Mouse (Mus musculus) regulatory T cell (primary cell): ENCODE data around the gene Sptbn4.

Source experiments
- in situ Hi-C: fragments of 300-600 bp; cut with MboI, MseI; formaldehyde crosslinking; loops from one replicate; pipeline ENCODE4 v1.15.1; 2025; ENCODE audit warnings: high pct_unique_total_duplicates

Sptbn4 gene

GRCm38 (mm10) chr7:27384731-27385130 lies 62.8 kb downstream of the Sptbn4 start:
- in situ Hi-C loops = no loop called here

GRCm38 (mm10) chr7:27384134-27384533 lies 63.4 kb downstream of the Sptbn4 start:
- in situ Hi-C loops = no loop called here

GRCm38 (mm10) chr7:27383233-27383632 lies 64.3 kb downstream of the Sptbn4 start:
- in situ Hi-C loops = no loop called here

- in situ Hi-C loops = no loop called here
Measured at GRCm38 (mm10) chr7:27381560-27381959, 65.9 kb downstream of the Sptbn4 start.

GRCm38 (mm10) chr7:27381009-27381408 lies 66.5 kb downstream of the Sptbn4 start:
- in situ Hi-C loops = no loop called here

GRCm38 (mm10) chr7:27379836-27380235 lies 67.7 kb downstream of the Sptbn4 start:
- in situ Hi-C loops = loop anchor here (5.0 to 10.0 kb wide), 2 partner anchors 38 to 1465 kb away; no protein-coding TSS in a partner anchor

GRCm38 (mm10) chr7:27378431-27378830 lies 69.1 kb downstream of the Sptbn4 start:
- in situ Hi-C loops = loop anchor here (5.0 to 10.0 kb wide), 2 partner anchors 36 to 1466 kb away; no protein-coding TSS in a partner anchor

GRCm38 (mm10) chr7:27375274-27375673 lies 72.2 kb downstream of the Sptbn4 start:
- in situ Hi-C loops = loop anchor here (5.0 to 10.0 kb wide), 2 partner anchors 33 to 1470 kb away; no protein-coding TSS in a partner anchor

- in situ Hi-C loops = loop anchor here (10.0 kb wide), 1 partner anchor 1473 kb away; no protein-coding TSS in a partner anchor
Measured at GRCm38 (mm10) chr7:27371715-27372462, 75.6 kb downstream of the Sptbn4 start.

- in situ Hi-C loops = no loop called here
Measured at GRCm38 (mm10) chr7:27369111-27369510, 78.4 kb downstream of the Sptbn4 start.

- in situ Hi-C loops = no loop called here
Measured at GRCm38 (mm10) chr7:27367976-27368375, 79.5 kb downstream of the Sptbn4 start.

- in situ Hi-C loops = no loop called here
Measured at GRCm38 (mm10) chr7:27366082-27366844, 81.2 kb downstream of the Sptbn4 start.

- in situ Hi-C loops = loop anchor here (5.0 kb wide), 1 partner anchor 808 kb away; no protein-coding TSS in a partner anchor
Measured at GRCm38 (mm10) chr7:27364379-27364778, 83.1 kb downstream of the Sptbn4 start.

- in situ Hi-C loops = loop anchor here (5.0 kb wide), 1 partner anchor 811 kb away; no protein-coding TSS in a partner anchor
Measured at GRCm38 (mm10) chr7:27361283-27361946, 86.1 kb downstream of the Sptbn4 start.

- in situ Hi-C loops = loop anchor here (5.0 kb wide), 1 partner anchor 812 kb away; no protein-coding TSS in a partner anchor
Measured at GRCm38 (mm10) chr7:27360749-27361148, 86.7 kb downstream of the Sptbn4 start.

- in situ Hi-C loops = loop anchor here (5.0 kb wide), 1 partner anchor 812 kb away; no protein-coding TSS in a partner anchor
Measured at GRCm38 (mm10) chr7:27359706-27360358, 87.7 kb downstream of the Sptbn4 start.

- in situ Hi-C loops = no loop called here
Measured at GRCm38 (mm10) chr7:27359162-27359561, 88.3 kb downstream of the Sptbn4 start.

GRCm38 (mm10) chr7:27357595-27357978 lies 89.9 kb downstream of the Sptbn4 start:
- in situ Hi-C loops = no loop called here

GRCm38 (mm10) chr7:27356861-27357594 lies 90.5 kb downstream of the Sptbn4 start, which contains the start of gene Gm20479:
TSS of gene Gm20479 (minus strand) at chr7:27357419.
- in situ Hi-C loops = no loop called here

- in situ Hi-C loops = no loop called here
Measured at GRCm38 (mm10) chr7:27356248-27356647, 91.2 kb downstream of the Sptbn4 start.
